Mouse (Mus musculus): ENCODE data around the gene Tmem132b. TPM values are rescaled to one million over a fixed set of nuclear protein-coding genes. Genes with fewer than 3 reads are reported as not detected.

Gene Tmem132b
- polyA plus RNA-seq, 1 experiment from 2014 or later, result 0.03 TPM

DNA sequence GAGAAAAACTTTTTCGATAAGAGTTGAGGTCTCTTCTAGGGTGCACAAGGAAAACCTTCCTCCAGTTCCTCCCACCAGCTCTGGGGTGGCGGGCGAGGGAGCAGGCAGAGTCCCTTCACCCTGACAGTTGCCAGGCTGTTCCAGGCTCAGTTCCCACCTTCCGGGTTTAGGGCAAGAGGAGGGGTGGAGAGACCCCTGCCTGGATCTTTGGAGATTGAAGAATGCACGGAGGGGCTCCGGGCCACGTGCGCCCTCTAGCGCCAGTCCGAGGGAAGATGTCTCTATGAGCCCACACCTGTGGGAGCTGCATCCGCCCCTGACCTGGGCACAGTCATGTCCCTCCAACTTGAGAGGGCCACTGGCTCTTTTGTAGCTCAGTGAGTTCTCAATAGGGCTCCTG, 268.5 kb downstream of the Tmem132b start:
- H3K27ac ChIP-seq (ENCODE audit: low read depth, low read length), result no peak overlapping the region

DNA sequence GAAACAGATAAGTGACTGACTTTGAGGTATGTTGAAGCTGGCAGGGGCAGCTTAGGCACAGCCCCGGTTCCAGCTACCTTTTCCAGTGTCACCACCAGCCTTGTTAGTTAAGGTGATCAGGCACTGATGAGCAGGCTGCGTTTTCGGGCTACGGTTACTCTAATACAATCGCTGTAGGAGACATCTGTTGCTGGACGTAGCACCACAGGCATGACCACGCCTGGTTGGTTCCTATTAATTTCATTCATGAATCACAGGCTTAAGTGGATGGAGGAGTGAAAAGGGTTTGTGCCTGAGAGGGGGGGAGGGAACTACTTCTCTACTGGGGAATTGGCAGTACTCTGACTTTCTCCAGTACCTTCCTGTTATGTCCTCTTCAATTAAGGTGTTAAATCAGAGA, 271.2 kb downstream of the Tmem132b start:
- H3K36me3 ChIP-seq (ENCODE audit: control insufficient read depth, insufficient read depth, low read length), result no peaks in the 10 kb centered on the region
- no peak overlapping the region for H3K9ac ChIP-seq (ENCODE audit: low read depth, low read length)
- H3K27me3 ChIP-seq (ENCODE audit: control insufficient read depth, insufficient read depth, low read length), result no peaks in the 10 kb centered on the region
- H3K27ac ChIP-seq (ENCODE audit: low read depth, low read length), result no peak overlapping the region
- H3K4me2 ChIP-seq, result no peak overlapping the region
- H3K4me1 ChIP-seq (ENCODE audit: control insufficient read depth, insufficient read depth, low read length), result no peaks in the 10 kb centered on the region
- H3K9me3 ChIP-seq (replicated peaks; ENCODE audit: control insufficient read depth, low read length), result no peaks in the 10 kb centered on the region; the same call in 1 of the 2 replicates
- WGBS (ENCODE audit: insufficient replicate concordance), result 79% methylated on average over 7 of the region's 7 CpGs
- ATAC-seq (replicated peaks; ENCODE audit: insufficient number of reproducible peaks, low FRiP score, low TSS enrichment), result no peak
- H3K4me3 ChIP-seq (ENCODE audit: low read depth, low read length), result no peak overlapping the region

More for the DNA sequence above, 268.5 kb downstream of the Tmem132b start:
- no peak overlapping the region for H3K4me3 ChIP-seq (ENCODE audit: low read depth, low read length)
- no peaks in the 10 kb centered on the region for H3K36me3 ChIP-seq (ENCODE audit: control insufficient read depth, insufficient read depth, low read length)
- no peaks in the 10 kb centered on the region for H3K27me3 ChIP-seq (ENCODE audit: control insufficient read depth, insufficient read depth, low read length)
- H3K9ac ChIP-seq (ENCODE audit: low read depth, low read length), result no peak overlapping the region
- no peak for ATAC-seq (replicated peaks; ENCODE audit: insufficient number of reproducible peaks, low FRiP score, low TSS enrichment)
- H3K9me3 ChIP-seq (replicated peaks; ENCODE audit: control insufficient read depth, low read length), result no peaks in the 10 kb centered on the region; the same call in 1 of the 2 replicates
- no peaks in the 10 kb centered on the region for H3K4me1 ChIP-seq (ENCODE audit: control insufficient read depth, insufficient read depth, low read length)
- no peak overlapping the region for H3K4me2 ChIP-seq
- WGBS (ENCODE audit: insufficient replicate concordance), result 10% methylated on average over 11 of the region's 11 CpGs

DNA sequence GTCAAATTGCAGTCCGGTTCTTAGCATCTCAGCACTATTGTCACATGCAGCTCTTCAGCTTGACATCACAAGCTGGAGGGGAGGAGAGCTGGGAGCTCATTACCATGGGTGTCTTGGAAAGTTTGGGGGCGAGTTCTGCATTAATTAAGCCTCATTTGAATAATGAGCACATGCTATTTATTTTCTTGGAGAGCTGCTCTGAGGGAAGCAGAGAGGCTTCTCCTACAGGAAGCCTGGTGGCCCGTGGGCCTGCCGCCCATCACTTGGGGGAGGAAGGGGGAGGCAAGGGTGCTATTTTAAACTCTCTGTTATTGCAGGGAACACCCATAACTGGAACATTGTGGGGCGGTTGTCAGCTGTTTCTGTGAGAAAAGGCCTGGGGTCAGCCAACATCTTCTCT, 273.8 kb downstream of the Tmem132b start:
- no peak for ATAC-seq (replicated peaks; ENCODE audit: insufficient number of reproducible peaks, low FRiP score, low TSS enrichment)
- Histone ChIP-seq H3K4me3 (ENCODE audit: low read depth, low read length) (no peak overlapping the region), H3K4me1 (ENCODE audit: control insufficient read depth, insufficient read depth, low read length) (no peaks in the 10 kb centered on the region), H3K27ac (ENCODE audit: low read depth, low read length) (no peak overlapping the region), H3K4me2 (no peak overlapping the region), H3K27me3 (ENCODE audit: control insufficient read depth, insufficient read depth, low read length) (no peaks in the 10 kb centered on the region), H3K36me3 (ENCODE audit: control insufficient read depth, insufficient read depth, low read length) (no peaks in the 10 kb centered on the region), H3K9me3 (replicated peaks; ENCODE audit: control insufficient read depth, low read length) (peaks cover 2% of the 10 kb centered on the region; the same call in 1 of the 2 replicates), H3K9ac (ENCODE audit: low read depth, low read length) (no peak overlapping the region)
- 57% methylated on average over 5 of the region's 5 CpGs for WGBS (ENCODE audit: insufficient replicate concordance)

DNA sequence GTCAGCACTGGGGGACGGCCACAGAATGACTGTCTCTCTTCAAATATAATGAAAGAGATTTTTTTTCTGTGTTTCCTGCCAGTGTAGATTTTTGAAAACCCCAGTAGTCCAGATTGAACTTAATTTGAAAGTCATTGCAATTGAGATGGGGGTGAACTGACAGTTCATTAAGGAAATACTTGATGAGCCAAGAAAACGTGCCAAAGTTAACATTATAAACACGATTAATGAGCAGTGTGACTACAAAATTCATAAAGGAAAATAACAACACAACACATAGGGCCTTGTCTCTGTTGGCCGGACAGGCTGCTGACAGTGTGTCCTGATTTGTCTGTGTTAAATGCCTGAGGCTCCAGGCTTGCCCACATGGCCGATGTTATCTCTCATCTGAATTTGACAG, 276.3 kb downstream of the Tmem132b start:
- H3K4me3 ChIP-seq (ENCODE audit: low read depth, low read length), result no peak overlapping the region
- H3K9ac ChIP-seq (ENCODE audit: low read depth, low read length), result no peak overlapping the region
- H3K4me2 ChIP-seq, result no peak overlapping the region
- no peaks in the 10 kb centered on the region for H3K27me3 ChIP-seq (ENCODE audit: control insufficient read depth, insufficient read depth, low read length)
- H3K27ac ChIP-seq (ENCODE audit: low read depth, low read length), result no peak overlapping the region
- H3K4me1 ChIP-seq (ENCODE audit: control insufficient read depth, insufficient read depth, low read length), result no peaks in the 10 kb centered on the region
- peaks cover 2% of the 10 kb centered on the region; the same call in 1 of the 2 replicates for H3K9me3 ChIP-seq (replicated peaks; ENCODE audit: control insufficient read depth, low read length)
- no peak for ATAC-seq (replicated peaks; ENCODE audit: insufficient number of reproducible peaks, low FRiP score, low TSS enrichment)
- WGBS (ENCODE audit: insufficient replicate concordance), result 71% methylated on average over 5 of the region's 5 CpGs
- H3K36me3 ChIP-seq (ENCODE audit: control insufficient read depth, insufficient read depth, low read length), result no peaks in the 10 kb centered on the region

DNA sequence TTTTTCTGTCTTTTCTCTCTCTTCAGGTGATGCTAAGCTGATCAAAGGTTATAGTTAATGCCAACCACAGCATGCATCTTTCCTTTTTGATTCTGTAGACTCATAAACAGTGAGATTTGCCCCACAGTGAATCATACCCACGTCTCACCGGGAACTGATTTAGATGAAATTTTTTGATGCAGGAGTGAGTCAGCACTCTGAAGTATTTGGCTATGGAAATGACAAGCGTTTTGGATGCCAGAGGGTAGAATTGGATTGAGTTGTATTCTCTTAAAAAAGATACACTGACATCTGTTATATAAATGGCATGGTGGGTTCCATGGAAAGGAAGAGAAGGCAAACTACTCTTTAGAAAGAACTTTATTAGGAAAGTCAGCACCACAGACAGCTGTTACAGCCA, 297.8 kb downstream of the Tmem132b start:
- no peak for ATAC-seq (replicated peaks; ENCODE audit: insufficient number of reproducible peaks, low FRiP score, low TSS enrichment)
- Histone ChIP-seq H3K9ac (ENCODE audit: low read depth, low read length) (no peak overlapping the region), H3K4me3 (ENCODE audit: low read depth, low read length) (no peak overlapping the region), H3K27ac (ENCODE audit: low read depth, low read length) (no peak overlapping the region), H3K4me1 (ENCODE audit: control insufficient read depth, insufficient read depth, low read length) (no peaks in the 10 kb centered on the region), H3K27me3 (ENCODE audit: control insufficient read depth, insufficient read depth, low read length) (no peaks in the 10 kb centered on the region), H3K36me3 (ENCODE audit: control insufficient read depth, insufficient read depth, low read length) (no peaks in the 10 kb centered on the region), H3K9me3 (replicated peaks; ENCODE audit: control insufficient read depth, low read length) (0 out of 2 replicates have a peak, but pooled peaks cover 2% of the 10 kb centered on the region), H3K4me2 (no peak overlapping the region)
- 66% methylated on average over 3 of the region's 3 CpGs for WGBS (ENCODE audit: insufficient replicate concordance)

DNA sequence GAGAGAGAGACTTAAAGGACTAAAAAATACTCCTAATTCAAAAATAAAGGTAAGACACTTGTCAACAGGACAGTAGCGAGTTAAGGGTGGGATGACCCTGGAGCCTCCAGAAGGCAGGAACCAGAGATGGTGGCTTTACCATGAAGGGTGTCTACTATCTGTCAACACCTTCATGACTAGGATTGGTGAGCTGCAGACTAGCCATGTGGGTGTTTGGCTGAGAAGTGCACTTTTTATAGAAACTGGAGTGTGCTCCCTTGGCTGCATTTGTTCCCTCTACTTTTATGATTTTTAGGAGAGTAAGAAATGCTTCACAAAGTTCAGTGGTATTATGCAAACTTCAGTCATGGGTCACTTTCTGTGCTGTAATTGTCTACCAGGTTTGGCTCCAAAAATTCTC, 304.3 kb downstream of the Tmem132b start:
- Histone ChIP-seq H3K9me3 (replicated peaks; ENCODE audit: control insufficient read depth, low read length) (peaks cover 2% of the 10 kb centered on the region; the same call in 1 of the 2 replicates), H3K27me3 (ENCODE audit: control insufficient read depth, insufficient read depth, low read length) (no peaks in the 10 kb centered on the region), H3K4me2 (no peak overlapping the region), H3K9ac (ENCODE audit: low read depth, low read length) (no peak overlapping the region), H3K4me1 (ENCODE audit: control insufficient read depth, insufficient read depth, low read length) (no peaks in the 10 kb centered on the region), H3K4me3 (ENCODE audit: low read depth, low read length) (no peak overlapping the region), H3K27ac (ENCODE audit: low read depth, low read length) (no peak overlapping the region), H3K36me3 (ENCODE audit: control insufficient read depth, insufficient read depth, low read length) (no peaks in the 10 kb centered on the region)
- ATAC-seq (replicated peaks; ENCODE audit: insufficient number of reproducible peaks, low FRiP score, low TSS enrichment), result no peak
- 68% methylated on average over 1 of the region's 1 CpGs for WGBS (ENCODE audit: insufficient replicate concordance)

DNA sequence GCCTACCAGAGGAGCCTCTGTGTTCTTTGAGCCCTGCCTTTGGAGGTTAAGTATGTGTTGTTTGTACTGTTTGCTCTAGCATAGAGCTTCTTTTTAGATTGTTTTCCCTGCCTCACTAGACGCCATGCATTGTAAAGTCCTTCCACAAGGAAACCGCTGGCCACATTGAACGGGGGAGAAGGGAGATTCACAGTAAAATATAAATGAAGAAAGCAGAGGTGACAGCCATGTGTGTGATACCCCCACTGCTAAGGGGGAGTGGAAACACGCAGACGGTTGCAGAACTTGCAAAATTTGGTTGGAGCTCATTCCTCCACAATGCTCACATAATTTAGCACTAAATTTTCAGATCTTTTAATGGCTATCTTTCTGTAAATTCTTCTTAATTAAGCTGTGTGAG, 305.2 kb downstream of the Tmem132b start:
- 87% methylated on average over 5 of the region's 5 CpGs for WGBS (ENCODE audit: insufficient replicate concordance)

More for the DNA sequence above, 305.2 kb downstream of the Tmem132b start:
- H3K9me3 ChIP-seq (replicated peaks; ENCODE audit: control insufficient read depth, low read length), result peaks cover 2% of the 10 kb centered on the region; the same call in 1 of the 2 replicates
- no peak overlapping the region for H3K27ac ChIP-seq (ENCODE audit: low read depth, low read length)
- H3K4me1 ChIP-seq (ENCODE audit: control insufficient read depth, insufficient read depth, low read length), result no peaks in the 10 kb centered on the region
- ATAC-seq (replicated peaks; ENCODE audit: insufficient number of reproducible peaks, low FRiP score, low TSS enrichment), result no peak
- no peak overlapping the region for H3K4me3 ChIP-seq (ENCODE audit: low read depth, low read length)
- H3K36me3 ChIP-seq (ENCODE audit: control insufficient read depth, insufficient read depth, low read length), result no peaks in the 10 kb centered on the region
- no peak overlapping the region for H3K9ac ChIP-seq (ENCODE audit: low read depth, low read length)
- no peaks in the 10 kb centered on the region for H3K27me3 ChIP-seq (ENCODE audit: control insufficient read depth, insufficient read depth, low read length)
- H3K4me2 ChIP-seq, result no peak overlapping the region

Other genes starting within 250 kb of the Tmem132b start
- 57.1 and 67.0 TPM in 2 replicates for gene Scarb1, start 190.7 kb upstream of the Tmem132b start, polyA plus RNA-seq (2014; fragmentation: Nextera tagmentation; extraction: Ambion mirVana)
- gene Gm10382, start 142.5 kb upstream of the Tmem132b start, polyA plus RNA-seq (2014; fragmentation: Nextera tagmentation; extraction: Ambion mirVana), result 0.42 TPM in 1 of 2 replicates, not detected in the other
- 833 and 922 TPM in 2 replicates for gene Ubc, start 141.6 kb upstream of the Tmem132b start, polyA plus RNA-seq (2014; fragmentation: Nextera tagmentation; extraction: Ambion mirVana)
- gene Dhx37, start 97.7 kb upstream of the Tmem132b start, polyA plus RNA-seq (2014; fragmentation: Nextera tagmentation; extraction: Ambion mirVana), result 9.9 and 10.6 TPM in 2 replicates
- gene Bri3bp, start 90.2 kb upstream of the Tmem132b start, polyA plus RNA-seq (2014; fragmentation: Nextera tagmentation; extraction: Ambion mirVana), result 30.8 and 32.7 TPM in 2 replicates
- 14.2 and 15.5 TPM in 2 replicates for gene Aacs, start 56.0 kb upstream of the Tmem132b start, polyA plus RNA-seq (2014; fragmentation: Nextera tagmentation; extraction: Ambion mirVana)